Mouse (Mus musculus): ENCODE data around the gene Slc22a22.

DNA sequence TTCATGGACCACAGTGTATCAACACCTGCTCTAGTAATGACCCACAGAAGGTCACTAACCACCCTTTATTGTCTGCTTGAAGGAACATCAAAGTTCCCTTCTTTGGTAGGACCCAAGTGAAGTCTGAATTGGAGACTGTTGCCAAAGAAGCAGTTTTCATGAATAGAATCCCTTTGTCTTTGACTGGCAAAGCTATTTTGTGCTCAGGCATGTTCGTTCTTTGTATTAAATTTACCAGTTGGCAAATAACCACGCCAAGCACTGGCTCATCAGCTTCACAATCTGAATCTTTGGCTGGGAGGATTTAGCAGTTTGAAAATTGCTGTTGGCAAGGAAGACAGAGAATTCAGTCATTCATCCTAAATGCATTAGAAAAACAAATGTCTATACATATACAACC, 160.9 kb downstream of the Slc22a22 start:
- TF ChIP-seq CTCF (IDR thresholded peaks at IDR 0.05; ENCODE audit: extremely low read depth, insufficient read depth, insufficient read length, insufficient replicate concordance) (no peak), POLR2A (IDR thresholded peaks at IDR 0.05; ENCODE audit: low read depth, low read length) (no peak)
